Mouse (Mus musculus) left cerebral cortex, adult 8-10 months (tissue): ENCODE data around the gene Gm17409. TPM values are rescaled to one million over a fixed set of nuclear protein-coding genes. Genes with fewer than 3 reads are reported as not detected.

Experiments
- total RNA-seq, 4 experiments: library from RNA; stranded (reverse); gene quantifications; 2 replicates each; pipeline ENCODE4 v1.2.4; 2022

Gene Gm17409
- total RNA-seq, 4 experiments from 2014 or later: not detected

Other genes with a start within 250 kb of the Gm17409 start
- gene Acvr1c, start 112.2 kb upstream of the Gm17409 start, total RNA-seq: 10 to 100 TPM; 22.8 to 28.4 (median 25.4) TPM
- 10 to 100 TPM; 31.4 to 37.6 (median 32.6) TPM for gene Acvr1, start 97.0 kb downstream of the Gm17409 start, total RNA-seq
- gene Upp2, start 97.2 kb downstream of the Gm17409 start, total RNA-seq: 10 to 100 TPM; 29.5 to 35.7 (median 33.4) TPM